Mouse (Mus musculus): ENCODE data around the gene Ap1s1.

GRCm38 (mm10) chr5:137015913-137016312 is 30.0 kb downstream of the Ap1s1 start:
- TF ChIP-seq CTCF (IDR thresholded peaks at IDR 0.05; ENCODE audit: insufficient read depth, low read length) (no peak), POLR2A (IDR thresholded peaks at IDR 0.05; ENCODE audit: borderline replicate concordance, extremely low read depth, low read depth, low read length) (no peak)

Measured in lung, adult 2 months (tissue).